Mouse (Mus musculus) right cerebral cortex, postnatal 10 days (tissue): ENCODE measurements at regions not wholly inside any gene's neighbourhood (a gene's known extent, or its start where the extent isn't known, plus 50 kb on each side); places are given as distances from the start of the nearest gene placed in this dataset.
A peak's percentile ranks its signal among the peaks of the same experiment; 100 is the strongest.

Experiments used
- DNase-seq, 2 experiments: peaks; one replicate each; pipeline ENCODE4 v3.0.0; 2021; ENCODE audit warnings: low spot score in 2 of 2

DNA sequence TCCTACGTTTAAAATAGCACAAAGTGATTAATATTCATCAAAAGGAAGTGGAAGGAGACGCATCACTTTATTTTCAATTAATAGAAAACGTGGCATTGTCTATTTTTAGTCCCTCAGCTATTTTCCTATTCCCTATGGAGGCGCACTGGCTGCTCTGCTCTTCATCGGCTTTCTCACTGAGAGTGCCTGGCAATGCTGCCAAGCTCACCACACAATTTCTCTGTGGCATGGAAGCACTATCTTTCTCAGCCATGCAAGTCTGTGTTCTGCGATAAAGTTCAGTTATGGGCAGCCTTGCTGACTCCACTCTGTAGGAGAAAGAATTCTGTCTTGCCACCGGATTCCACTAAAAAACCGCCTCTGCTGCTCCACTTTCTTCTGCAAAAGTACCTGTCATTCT is 67.1 kb upstream of the Mgat4c start:
- DNase-seq, result peak; percentile 21 to 23
